Mouse (Mus musculus): ENCODE results near the gene Phactr4.

- TF ChIP-seq CTCF (conservative IDR thresholded peaks at IDR 0.05; ENCODE audit: low read length) (no peak), NANOG (IDR thresholded peaks at IDR 0.05; ENCODE audit: borderline replicate concordance, low read length) (no peak)
These were observed 54.6 kb downstream of the Phactr4 start for GRCm38 (mm10) chr4:132367480-132368201.
